Mouse (Mus musculus): ENCODE results near the gene Arntl. TPM values are rescaled to one million over a fixed set of nuclear protein-coding genes. Genes with fewer than 3 reads are reported as not detected.

Gene Arntl
- total RNA-seq (2017) = 21.6 and 22.7 TPM in 2 replicates

GRCm38 (mm10) chr7:113206644-113207470 lies at the start of gene Arntl:
Gene Arntl, plus strand, starts transcription at chr7:113207465.
- ATAC-seq (ENCODE audit: extremely low read depth, insufficient number of reproducible peaks, low FRiP score, poor library complexity, severe bottlenecking) = peak; percentile 89

DNA sequence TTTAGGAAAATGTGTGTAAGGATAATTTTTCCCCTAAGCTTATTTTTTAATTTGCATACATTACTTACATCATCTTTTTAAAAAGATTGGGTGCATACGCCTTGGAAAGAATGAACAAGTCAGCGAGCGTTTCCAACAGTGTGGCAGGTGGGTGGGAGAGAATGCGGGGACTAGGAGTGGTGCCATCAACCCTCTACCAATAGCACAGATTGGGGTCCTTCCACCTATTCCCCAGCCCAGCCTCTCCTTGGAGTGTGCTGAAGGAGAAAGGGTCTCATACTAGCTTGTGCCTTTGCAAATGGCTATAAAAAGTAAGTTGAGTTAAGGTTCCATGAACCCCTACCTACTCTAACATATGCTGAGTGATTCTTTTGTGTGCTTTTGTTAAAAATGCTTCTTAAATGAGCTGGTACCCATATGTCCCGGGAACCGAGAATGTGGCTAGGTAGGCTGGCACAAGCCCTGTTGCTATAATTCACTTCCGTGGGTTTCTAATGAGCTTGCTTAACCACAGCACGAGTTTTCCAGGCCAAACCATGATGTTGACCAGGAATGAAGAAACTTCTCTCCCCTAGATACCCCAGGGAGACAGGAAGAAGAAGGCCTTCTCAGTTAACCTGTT lies 46.1 kb upstream of the Arntl start:
- ATAC-seq (ENCODE audit: extremely low read depth, insufficient number of reproducible peaks, low FRiP score, poor library complexity, severe bottlenecking) = no peak

GRCm38 (mm10) chr7:113164719-113165118 lies 42.5 kb upstream of the Arntl start:
- ATAC-seq (ENCODE audit: extremely low read depth, insufficient number of reproducible peaks, low FRiP score, poor library complexity, severe bottlenecking) = no peak

DNA sequence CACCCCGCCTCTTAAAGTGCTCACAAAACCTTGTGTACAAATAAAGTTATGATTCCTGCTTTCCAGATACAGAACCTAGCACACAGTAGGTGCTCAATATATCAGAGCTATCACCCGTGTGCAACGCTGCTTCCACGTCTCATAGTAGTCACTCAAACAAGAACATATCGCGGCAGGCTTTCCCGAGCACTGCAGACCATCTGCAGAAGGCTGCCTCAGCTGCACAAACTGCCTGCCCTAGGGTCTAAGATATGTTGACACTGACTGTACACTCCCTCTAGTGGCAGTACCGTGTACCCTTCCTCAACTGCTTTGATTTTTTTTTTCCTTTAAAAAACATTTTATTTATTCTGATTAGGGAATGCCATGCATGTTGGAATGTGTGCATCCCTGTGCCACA lies 40.2 kb upstream of the Arntl start:
- no peak for ATAC-seq (ENCODE audit: extremely low read depth, insufficient number of reproducible peaks, low FRiP score, poor library complexity, severe bottlenecking)

GRCm38 (mm10) chr7:113168609-113169008 lies 38.7 kb upstream of the Arntl start:
- no peak for ATAC-seq (ENCODE audit: extremely low read depth, insufficient number of reproducible peaks, low FRiP score, poor library complexity, severe bottlenecking)

GRCm38 (mm10) chr7:113172425-113172824 lies 34.8 kb upstream of the Arntl start:
- no peak for ATAC-seq (ENCODE audit: extremely low read depth, insufficient number of reproducible peaks, low FRiP score, poor library complexity, severe bottlenecking)

DNA sequence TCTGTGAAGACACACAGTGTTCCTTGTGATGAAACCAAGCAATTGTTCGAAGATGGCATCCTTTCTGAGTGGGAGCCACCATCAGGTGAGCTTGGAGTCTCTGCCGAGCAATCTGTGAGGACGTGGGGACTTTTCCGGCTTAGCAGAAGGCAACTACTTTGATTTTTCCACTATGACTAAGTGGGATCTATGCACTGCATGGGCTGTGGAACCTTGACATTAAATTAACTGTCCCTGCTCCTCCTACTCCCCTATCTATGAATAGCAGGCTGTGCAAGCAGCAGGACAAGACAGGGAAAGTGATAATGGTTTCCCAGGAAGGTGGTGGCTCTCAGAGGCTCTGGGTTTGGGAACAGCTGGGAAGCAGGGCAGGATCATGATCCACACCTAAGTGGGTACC lies 31.8 kb upstream of the Arntl start:
- ATAC-seq (ENCODE audit: extremely low read depth, insufficient number of reproducible peaks, low FRiP score, poor library complexity, severe bottlenecking) = no peak

GRCm38 (mm10) chr7:113178073-113178472 lies 29.2 kb upstream of the Arntl start:
- no peak for ATAC-seq (ENCODE audit: extremely low read depth, insufficient number of reproducible peaks, low FRiP score, poor library complexity, severe bottlenecking)

GRCm38 (mm10) chr7:113183787-113184186 lies 23.5 kb upstream of the Arntl start:
- no peak for ATAC-seq (ENCODE audit: extremely low read depth, insufficient number of reproducible peaks, low FRiP score, poor library complexity, severe bottlenecking)

- ATAC-seq (ENCODE audit: extremely low read depth, insufficient number of reproducible peaks, low FRiP score, poor library complexity, severe bottlenecking) = no peak
Observed at GRCm38 (mm10) chr7:113185056-113185455, 22.2 kb upstream of the Arntl start.

DNA sequence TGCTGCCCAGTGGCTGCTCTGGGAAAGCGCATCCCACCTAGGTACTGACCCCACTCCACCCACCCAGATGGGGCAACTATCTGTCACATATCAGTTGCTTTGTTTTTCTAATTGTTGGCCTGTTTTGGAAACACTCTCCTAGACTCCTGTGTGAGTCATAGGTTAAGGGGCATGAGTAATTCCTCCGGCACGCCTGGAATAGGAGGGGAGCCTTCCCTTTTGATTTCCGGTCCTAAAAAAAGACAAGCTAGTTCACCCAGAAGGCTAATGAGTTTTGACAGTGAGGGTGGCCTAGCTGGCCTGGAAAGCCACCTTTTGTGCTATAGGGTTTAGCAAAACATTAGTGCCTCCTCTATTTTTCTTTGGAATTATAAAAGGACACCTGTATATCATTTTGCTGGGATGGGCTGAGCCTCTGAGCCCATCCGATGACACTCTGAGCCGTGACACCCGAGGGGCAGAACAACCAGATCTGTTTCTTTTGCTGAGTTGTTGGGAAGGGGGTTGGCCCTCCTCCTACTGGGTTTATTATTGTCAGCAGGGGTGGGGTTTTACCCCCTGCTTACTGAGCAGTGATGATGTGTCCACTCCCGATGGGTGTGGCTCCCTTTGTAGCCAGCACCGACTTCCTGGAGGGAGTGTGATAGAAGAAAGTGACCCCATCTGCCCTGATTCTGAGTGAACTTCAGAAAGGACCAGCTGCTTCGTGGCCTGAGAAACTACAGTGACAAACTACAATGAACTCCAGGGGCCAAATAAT lies 21.0 kb upstream of the Arntl start:
- ATAC-seq (ENCODE audit: extremely low read depth, insufficient number of reproducible peaks, low FRiP score, poor library complexity, severe bottlenecking) = no peak

- ATAC-seq (ENCODE audit: extremely low read depth, insufficient number of reproducible peaks, low FRiP score, poor library complexity, severe bottlenecking) = no peak
Observed at GRCm38 (mm10) chr7:113188091-113188490, 19.2 kb upstream of the Arntl start.

- ATAC-seq (ENCODE audit: extremely low read depth, insufficient number of reproducible peaks, low FRiP score, poor library complexity, severe bottlenecking) = no peak
Observed at GRCm38 (mm10) chr7:113188566-113188965, 18.7 kb upstream of the Arntl start.

DNA sequence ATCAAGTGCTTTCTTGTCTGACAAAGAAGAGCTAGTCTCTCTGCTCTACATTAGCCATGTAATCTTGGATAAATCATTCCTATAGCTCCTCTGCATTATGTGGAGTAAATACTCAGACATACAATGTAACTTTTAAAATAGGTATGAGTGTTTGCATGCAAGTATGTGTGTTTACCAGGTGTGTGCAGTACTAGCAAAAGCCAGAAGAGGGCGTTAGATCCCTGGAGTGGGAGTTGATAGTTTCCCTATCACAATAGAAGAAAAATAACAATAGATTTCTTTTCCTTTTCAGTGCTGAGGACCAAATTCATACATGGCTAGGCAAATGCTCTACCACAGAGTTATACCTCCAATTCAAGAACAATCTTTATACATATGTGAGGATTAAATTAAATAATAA lies 15.5 kb upstream of the Arntl start:
- no peak for ATAC-seq (ENCODE audit: extremely low read depth, insufficient number of reproducible peaks, low FRiP score, poor library complexity, severe bottlenecking)

DNA sequence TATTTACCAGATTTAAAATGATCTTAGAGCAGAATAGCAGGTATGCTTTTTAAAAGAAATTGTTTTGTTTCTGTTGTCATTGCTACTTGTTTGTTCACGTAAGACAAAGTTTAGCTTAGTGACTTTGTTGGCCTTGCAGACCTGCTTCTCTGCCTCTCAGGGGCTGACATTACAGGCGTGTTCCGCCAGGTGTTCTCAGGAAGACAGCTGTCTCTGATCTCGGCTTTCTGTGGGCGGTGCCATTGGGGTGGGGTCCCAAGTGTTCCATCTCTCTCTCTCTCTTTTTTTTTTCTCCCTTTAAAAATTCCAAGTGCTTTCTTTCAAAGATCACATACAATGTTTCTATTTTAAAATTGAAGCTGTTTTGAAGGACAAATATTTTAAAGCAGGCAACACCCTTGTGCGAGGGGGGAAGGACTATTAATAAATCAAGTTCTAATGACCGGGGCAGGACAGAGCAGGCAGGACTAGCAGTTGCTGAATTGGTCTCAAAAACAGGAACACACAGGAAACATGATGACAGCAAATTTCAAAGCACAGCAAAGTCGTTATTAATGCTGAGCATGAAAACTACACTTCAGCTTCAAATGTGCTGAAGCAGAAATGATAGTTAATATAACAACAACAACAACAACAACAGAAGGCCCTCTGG lies 14.4 kb upstream of the Arntl start:
- ATAC-seq (ENCODE audit: extremely low read depth, insufficient number of reproducible peaks, low FRiP score, poor library complexity, severe bottlenecking) = no peak

GRCm38 (mm10) chr7:113193872-113194271 lies 13.4 kb upstream of the Arntl start:
- no peak for ATAC-seq (ENCODE audit: extremely low read depth, insufficient number of reproducible peaks, low FRiP score, poor library complexity, severe bottlenecking)

- no peak for ATAC-seq (ENCODE audit: extremely low read depth, insufficient number of reproducible peaks, low FRiP score, poor library complexity, severe bottlenecking)
Observed at GRCm38 (mm10) chr7:113195271-113195670, 12.0 kb upstream of the Arntl start.

DNA sequence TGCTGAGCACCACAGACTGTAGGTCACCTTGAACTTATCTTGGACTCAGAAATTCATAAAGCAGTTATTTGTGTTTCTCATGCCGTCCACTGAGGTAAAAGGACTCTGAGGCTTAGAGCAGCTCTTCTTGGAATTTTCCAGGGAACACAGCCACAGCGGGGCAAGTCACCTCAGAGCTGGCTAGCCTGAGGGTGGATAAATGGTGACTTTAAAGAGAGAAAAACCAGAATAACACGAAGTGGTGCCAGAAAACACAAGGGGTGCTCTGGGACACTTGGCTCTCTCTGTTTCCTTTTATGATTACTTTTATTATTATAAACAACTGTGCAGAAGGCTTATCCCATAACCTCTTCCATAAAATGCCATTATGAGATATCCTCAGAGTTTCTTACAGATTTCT lies 11.1 kb upstream of the Arntl start:
- no peak for ATAC-seq (ENCODE audit: extremely low read depth, insufficient number of reproducible peaks, low FRiP score, poor library complexity, severe bottlenecking)

- ATAC-seq (ENCODE audit: extremely low read depth, insufficient number of reproducible peaks, low FRiP score, poor library complexity, severe bottlenecking) = peak; percentile 79
Observed at GRCm38 (mm10) chr7:113197161-113197775, 10.0 kb upstream of the Arntl start.
